Mouse (Mus musculus): Measurements from ENCODE around the gene Hsf2bp.

Hsf2bp gene

GRCm38 (mm10) chr17:32034322-32034721, 1.8 kb downstream of the Hsf2bp start:
- DNase-seq (ENCODE audit: extremely low spot score, low spot score), result no peak

GRCm38 (mm10) chr17:32031684-32032083, 4.5 kb downstream of the Hsf2bp start:
- DNase-seq (ENCODE audit: extremely low spot score, low spot score), result no peak

- no peak for DNase-seq (ENCODE audit: extremely low spot score, low spot score)
These were observed 7.8 kb downstream of the Hsf2bp start for GRCm38 (mm10) chr17:32028301-32028700.

- no peak for DNase-seq (ENCODE audit: extremely low spot score, low spot score)
These were observed 8.5 kb downstream of the Hsf2bp start for GRCm38 (mm10) chr17:32027666-32028065.

DNA sequence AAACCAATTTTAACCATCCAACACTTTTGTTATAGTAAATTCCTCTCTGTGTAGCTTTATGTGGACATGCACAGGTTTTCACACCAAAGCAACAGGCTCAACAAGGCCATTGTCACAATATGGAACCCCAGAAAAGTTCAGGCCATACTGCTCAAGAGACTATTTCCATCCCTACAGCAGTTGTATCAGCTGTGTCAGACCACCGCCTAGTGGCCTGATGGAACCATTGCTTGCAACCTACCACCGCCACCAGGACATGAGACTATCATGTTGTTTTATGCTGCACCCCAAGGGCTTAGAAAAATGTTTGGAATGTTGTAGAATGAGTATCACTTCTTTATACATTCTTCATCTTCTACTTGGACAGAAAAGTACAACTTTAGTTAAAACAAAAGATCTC, 10.8 kb downstream of the Hsf2bp start:
- peak; percentile 62 for DNase-seq (ENCODE audit: extremely low spot score, low spot score)

DNA sequence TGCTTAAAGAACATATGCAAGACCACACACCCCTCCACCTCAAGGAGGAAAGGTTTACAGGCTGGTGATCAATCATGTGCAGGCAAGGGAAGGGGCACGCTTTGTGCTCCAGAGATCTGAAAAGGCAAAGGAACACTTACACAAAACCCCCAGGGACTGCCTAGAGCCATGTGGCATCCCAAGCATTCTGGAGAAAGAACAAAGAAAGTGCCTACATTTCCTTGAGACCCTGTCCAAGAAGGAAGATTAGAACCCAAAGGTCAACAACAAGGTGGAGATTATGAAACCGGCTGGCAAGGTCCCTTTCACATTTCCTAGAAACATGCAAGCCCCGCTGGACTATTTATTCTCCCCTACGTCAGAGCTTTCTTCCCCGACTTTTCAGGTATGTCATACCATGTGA, 11.5 kb downstream of the Hsf2bp start:
- DNase-seq (ENCODE audit: extremely low spot score, low spot score), result peak; percentile 34

DNA sequence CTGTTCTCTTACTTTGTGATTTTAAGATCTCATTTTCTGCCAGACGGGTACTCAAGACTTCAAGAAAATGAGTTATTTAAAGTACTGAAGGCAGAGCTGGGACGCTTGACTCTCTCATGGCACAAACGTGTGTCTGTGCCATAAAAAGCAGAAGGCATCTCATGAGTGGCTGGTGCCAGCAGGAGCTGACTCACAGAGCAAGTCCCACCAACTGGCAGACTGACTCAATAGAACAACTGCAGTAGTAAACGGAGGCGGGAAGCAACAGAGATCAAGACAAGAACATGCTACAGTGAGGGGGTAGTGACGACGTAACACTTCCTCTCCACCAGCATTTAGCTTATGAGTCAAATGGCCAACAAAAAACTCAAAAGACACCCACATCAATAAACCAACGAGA, 13.1 kb downstream of the Hsf2bp start:
- DNase-seq (ENCODE audit: extremely low spot score, low spot score), result no peak

- DNase-seq (ENCODE audit: extremely low spot score, low spot score), result no peak
These were observed 13.6 kb downstream of the Hsf2bp start for GRCm38 (mm10) chr17:32022551-32022950.

GRCm38 (mm10) chr17:32021981-32022380, 14.2 kb downstream of the Hsf2bp start:
- DNase-seq (ENCODE audit: extremely low spot score, low spot score), result no peak

DNA sequence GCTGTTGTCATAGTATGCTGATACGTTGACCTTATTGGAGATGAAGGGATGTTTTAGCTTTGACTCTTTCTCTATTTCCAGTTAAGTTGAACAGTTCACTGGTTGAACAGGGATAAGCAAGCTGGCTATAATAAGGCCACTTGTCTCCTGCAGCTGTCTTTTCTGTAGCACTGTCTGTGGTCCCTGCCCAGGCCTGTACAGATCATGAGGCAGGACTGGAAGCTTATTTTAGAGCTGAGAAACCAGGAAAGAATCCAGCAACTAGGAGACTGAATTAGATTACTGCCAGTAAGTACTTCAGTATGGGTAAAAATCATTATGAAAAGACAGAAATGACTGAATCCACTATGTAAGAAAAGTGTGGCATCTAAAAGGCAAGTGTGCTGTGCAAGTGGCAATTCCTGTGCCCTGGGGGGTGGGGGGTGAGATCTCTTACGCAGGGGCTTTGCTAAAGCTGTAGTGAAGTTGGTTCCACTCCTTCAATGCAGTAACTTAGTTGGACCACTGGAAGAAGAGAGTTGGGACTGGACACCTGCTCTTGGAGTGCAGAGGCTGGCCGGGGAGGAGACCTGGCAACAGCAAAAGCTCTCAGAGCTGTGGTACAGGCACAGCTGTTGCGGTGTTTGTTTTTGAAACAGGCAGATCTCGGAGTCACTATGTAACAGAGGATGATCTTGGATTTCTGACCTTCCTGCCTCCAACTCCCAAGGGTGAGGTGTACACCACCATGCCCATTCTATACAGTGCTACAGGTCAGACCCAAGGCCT, 17.8 kb downstream of the Hsf2bp start:
- no peak for DNase-seq (ENCODE audit: extremely low spot score, low spot score)

GRCm38 (mm10) chr17:32016481-32016880, 19.7 kb downstream of the Hsf2bp start:
- no peak for DNase-seq (ENCODE audit: extremely low spot score, low spot score)

DNA sequence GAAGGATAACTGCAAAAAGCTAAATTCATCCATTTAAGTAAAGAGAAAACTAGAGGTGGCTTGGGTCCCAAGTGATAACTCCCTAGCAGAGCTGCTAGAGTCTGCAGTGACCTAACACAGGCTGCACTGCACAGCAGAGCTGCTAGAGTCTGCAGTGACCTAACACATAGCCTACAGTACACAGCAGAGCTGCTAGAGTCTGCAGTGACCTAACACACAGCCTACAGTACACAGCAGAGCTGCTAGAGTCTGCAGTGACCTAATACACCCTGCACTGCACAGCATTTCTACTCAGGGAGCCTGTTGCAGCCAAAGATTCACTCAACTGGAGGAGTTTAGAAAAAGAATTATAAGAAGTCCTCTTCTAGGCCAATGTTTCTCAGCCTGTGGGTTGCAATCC, 22.5 kb downstream of the Hsf2bp start:
- no peak for DNase-seq (ENCODE audit: extremely low spot score, low spot score)

DNA sequence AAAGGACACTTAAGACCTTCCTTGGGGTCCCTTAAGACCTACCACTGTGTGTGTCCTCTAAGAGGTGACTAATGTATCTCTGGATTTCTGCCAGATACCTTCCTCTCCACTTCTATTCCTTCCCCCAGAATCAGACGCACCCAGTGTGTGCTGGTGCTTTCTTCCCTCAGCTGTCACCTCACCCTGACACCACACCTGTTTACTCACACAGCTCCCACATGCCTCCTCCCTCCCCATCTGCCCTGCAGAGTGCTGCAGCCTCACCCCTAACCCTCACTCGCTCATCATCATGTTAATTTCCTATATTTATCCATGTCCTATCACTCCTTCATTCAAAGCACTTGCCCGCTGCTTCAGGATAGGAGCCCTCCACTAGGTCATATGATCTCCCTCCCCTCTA, 23.9 kb downstream of the Hsf2bp start:
- DNase-seq (ENCODE audit: extremely low spot score, low spot score), result no peak

- no peak for DNase-seq (ENCODE audit: extremely low spot score, low spot score)
These were observed 24.5 kb downstream of the Hsf2bp start for GRCm38 (mm10) chr17:32011694-32012093.

- DNase-seq (ENCODE audit: extremely low spot score, low spot score), result no peak
These were observed 29.3 kb downstream of the Hsf2bp start for GRCm38 (mm10) chr17:32006800-32007199.

DNA sequence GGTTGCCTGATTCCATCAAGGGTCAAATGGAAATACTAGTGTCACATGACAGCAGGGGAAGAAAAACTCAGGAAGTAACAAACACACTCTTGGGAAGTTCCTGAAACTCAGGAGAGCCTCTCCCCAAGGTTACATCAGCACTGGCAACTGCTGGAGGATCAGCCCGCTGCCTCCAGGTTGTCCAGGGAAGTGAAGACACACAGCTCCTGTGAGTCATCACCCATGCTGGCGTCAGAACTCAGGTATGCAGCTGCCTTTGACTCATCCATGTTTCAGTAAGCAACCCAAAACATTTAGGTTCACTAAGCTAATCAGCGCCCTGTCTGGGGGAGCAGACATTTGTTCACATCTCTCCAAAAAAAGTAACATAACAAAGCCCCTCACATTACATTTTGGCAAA, 32.9 kb downstream of the Hsf2bp start:
- DNase-seq (ENCODE audit: extremely low spot score, low spot score), result no peak

DNA sequence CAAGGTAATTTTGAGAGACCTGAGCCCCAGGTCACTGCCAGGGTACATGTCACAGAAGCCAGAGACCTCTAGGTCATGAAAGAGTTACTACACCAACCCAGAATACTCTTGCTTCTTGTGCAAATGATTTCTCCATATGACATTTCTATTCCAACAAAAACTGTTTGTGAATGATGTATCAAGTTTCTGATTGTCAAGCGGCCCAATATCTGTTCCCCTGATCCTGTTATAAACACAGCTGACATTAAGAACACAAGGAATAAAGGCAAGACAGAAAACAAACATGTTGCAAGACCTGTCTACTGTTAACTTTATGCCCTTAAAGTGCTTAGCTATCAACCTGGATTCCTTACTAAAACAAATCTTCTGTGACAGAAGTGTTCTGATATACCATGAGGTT, 37.8 kb downstream of the Hsf2bp start:
- no peak for DNase-seq (ENCODE audit: extremely low spot score, low spot score)

- DNase-seq (ENCODE audit: extremely low spot score, low spot score), result no peak
These were observed 39.8 kb downstream of the Hsf2bp start for GRCm38 (mm10) chr17:31996331-31996730.

DNA sequence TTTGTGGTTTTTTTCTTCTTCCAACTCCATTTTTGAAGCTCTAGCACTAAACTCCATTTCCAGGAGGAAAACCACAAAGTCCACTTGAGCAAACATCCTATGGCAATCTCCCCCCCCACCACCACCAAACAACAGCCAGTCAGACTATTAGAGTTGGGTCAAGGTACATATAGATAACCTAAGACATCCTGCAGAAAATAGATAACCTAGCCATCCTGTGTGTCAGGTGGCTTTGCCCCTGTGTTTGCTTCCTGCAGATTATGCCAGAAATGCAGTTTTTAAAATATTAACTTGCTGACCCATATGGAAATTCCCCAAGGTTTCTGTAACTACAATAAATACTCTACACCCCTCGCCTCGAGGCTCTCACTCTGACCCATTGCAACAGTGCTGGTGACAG, 40.4 kb downstream of the Hsf2bp start:
- DNase-seq (ENCODE audit: extremely low spot score, low spot score), result no peak

DNA sequence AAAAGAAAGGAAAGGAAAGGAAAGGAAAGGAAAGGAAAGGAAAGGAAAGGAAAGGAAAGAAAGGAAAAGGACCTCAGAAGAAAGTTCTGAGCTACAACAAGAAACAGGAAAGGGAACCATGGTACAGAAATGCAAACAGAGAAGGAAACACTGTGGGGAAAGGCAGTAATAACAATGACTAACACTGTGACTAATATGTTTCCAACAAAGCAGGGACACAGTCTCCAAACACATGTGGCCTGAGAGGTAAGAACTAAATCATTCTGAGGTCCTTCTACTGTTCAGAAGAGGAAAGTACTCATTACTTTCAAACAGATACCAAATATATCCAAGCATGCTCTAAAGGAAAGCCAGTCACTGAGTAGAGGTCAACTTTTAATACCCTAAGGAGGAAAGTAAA, 42.0 kb downstream of the Hsf2bp start:
- DNase-seq (ENCODE audit: extremely low spot score, low spot score), result no peak

- no peak for DNase-seq (ENCODE audit: extremely low spot score, low spot score)
These were observed 42.8 kb downstream of the Hsf2bp start for GRCm38 (mm10) chr17:31993354-31993753.

DNA sequence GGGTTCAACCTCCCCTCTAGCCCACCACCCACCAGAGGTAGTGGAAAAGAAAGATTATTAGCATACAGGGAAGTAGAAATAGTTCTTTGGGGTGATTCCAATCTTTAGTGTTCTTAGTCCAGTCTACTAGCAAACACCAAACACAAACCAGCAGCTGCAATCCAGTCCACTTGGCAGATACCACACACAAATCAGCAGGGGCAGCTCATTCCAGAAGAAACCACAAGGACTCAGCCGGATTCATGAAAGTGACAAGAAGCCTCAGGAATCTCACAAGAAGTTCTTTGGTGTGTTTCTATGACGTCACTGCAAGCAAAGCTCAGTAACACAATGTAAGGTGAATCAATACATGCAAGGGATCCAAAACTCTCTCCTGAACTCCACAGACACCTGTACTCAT, 44.1 kb downstream of the Hsf2bp start:
- no peak for DNase-seq (ENCODE audit: extremely low spot score, low spot score)

DNA sequence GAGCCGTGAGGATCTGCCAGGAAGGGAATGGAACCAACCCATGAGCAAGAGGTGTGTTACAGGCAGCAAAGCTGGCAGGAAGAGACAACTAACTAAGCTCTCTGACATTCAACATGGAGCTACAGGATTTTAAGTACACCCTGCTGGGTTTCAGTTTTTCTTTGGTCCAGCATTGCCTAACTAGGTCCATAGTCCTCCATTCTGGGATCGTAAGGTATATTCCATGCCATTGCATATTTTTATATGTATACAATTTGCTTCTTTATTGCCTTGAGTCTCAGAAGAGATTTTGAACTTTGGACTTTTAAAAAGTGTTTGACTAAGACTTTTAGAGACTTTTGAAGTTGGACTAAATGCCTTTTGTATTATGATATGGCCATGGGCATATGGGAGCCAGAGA, 47.1 kb downstream of the Hsf2bp start:
- no peak for DNase-seq (ENCODE audit: extremely low spot score, low spot score)

DNA sequence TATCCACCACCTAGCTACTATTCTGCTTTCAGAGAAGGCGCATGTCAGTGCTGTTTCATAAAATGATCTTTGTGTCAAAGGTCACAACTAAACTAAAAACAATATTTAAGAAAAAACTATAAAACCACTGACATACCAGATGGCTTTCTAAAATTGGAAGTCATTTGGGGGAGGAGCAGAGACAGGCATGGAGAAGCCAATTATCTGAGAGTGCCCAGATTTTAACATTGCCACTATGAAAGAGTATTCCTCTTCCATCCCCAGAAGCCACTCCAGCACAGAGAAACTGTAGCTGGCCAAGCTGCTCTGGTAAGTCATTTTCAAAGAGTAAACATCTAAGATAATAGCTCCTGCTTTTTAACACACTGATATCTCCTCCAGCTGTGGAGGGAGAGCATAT, 49.2 kb downstream of the Hsf2bp start:
- DNase-seq (ENCODE audit: extremely low spot score, low spot score), result no peak
